Mouse (Mus musculus): ENCODE data around the gene Olfr190. TPM values are rescaled to one million over a fixed set of nuclear protein-coding genes. Genes with fewer than 3 reads are reported as not detected.
"Not testable (repeated sequence)": the region's sequence is repeated elsewhere in the genome, so short reads cannot be mapped to it uniquely, and the experiment has no call there.

Gene Olfr190
- not detected in 2 replicates for polyA plus RNA-seq (2015; fragmentation: Nextera tagmentation; extraction: Ambion mirVana)

GRCm38 (mm10) chr16:59077905-59078304 lies at the start of gene Olfr190:
Gene Olfr190 (minus strand): TSS chr16:59078005.
- no peak within 1 kb of the TSS for H3K27ac ChIP-seq
- H3K9ac ChIP-seq: no peak within 1 kb of the TSS
- H3K36me3 ChIP-seq: no peaks in the 10 kb centered on the region
- no peaks in the 10 kb centered on the region for H3K9me3 ChIP-seq (replicated peaks)
- WGBS: 82% methylated on average over 5 of the region's 5 CpGs
- no peak within 1 kb of the TSS for H3K4me2 ChIP-seq
- ATAC-seq (replicated peaks; ENCODE audit: low FRiP score): no peak
- no peak within 1 kb of the TSS for H3K4me3 ChIP-seq (replicated peaks)
- H3K27me3 ChIP-seq: no peaks in the 10 kb centered on the region
- no peaks in the 10 kb centered on the region for H3K4me1 ChIP-seq

GRCm38 (mm10) chr16:59120969-59121368 lies 43.2 kb upstream of the Olfr190 start, which contains the start of gene Olfr194:
Gene Olfr194 (minus strand): TSS chr16:59121069.
- 0 out of 2 replicates have a peak, but pooled peaks cover 2% of the 10 kb centered on the region for H3K9me3 ChIP-seq (replicated peaks)
- no peak for ATAC-seq (replicated peaks; ENCODE audit: low FRiP score)

GRCm38 (mm10) chr16:59111781-59112180 lies 34.0 kb upstream of the Olfr190 start, which contains the start of gene Olfr193:
Gene Olfr193 (minus strand): TSS chr16:59111881.
- ATAC-seq (replicated peaks; ENCODE audit: low FRiP score): no peak
- H3K27ac ChIP-seq: no peak within 1 kb of the TSS
- no peak within 1 kb of the TSS for H3K4me2 ChIP-seq
- no peak within 1 kb of the TSS for H3K9ac ChIP-seq
- H3K9me3 ChIP-seq (replicated peaks): 0 out of 2 replicates have a peak, but pooled peaks cover 2% of the 10 kb centered on the region
- H3K4me3 ChIP-seq (replicated peaks): no peak within 1 kb of the TSS
- no peaks in the 10 kb centered on the region for H3K36me3 ChIP-seq
- no peaks in the 10 kb centered on the region for H3K4me1 ChIP-seq
- WGBS: 86% methylated on average over 1 of the region's 1 CpGs
- H3K27me3 ChIP-seq: no peaks in the 10 kb centered on the region

More at GRCm38 (mm10) chr16:59120969-59121368, 43.2 kb upstream of the Olfr190 start, which contains the start of gene Olfr194:
- no peak within 1 kb of the TSS for H3K4me2 ChIP-seq
- no peaks in the 10 kb centered on the region for H3K36me3 ChIP-seq
- H3K27ac ChIP-seq: no peak within 1 kb of the TSS
- H3K4me1 ChIP-seq: no peaks in the 10 kb centered on the region
- H3K27me3 ChIP-seq: no peaks in the 10 kb centered on the region
- no peak within 1 kb of the TSS for H3K4me3 ChIP-seq (replicated peaks)
- H3K9ac ChIP-seq: no peak within 1 kb of the TSS

- 52% methylated on average over 5 of the region's 5 CpGs for WGBS
- not testable (repeated sequence) for H3K4me2 ChIP-seq; H3K9me3 ChIP-seq (replicated peaks); H3K9ac ChIP-seq; H3K36me3 ChIP-seq; H3K4me3 ChIP-seq (replicated peaks); H3K27ac ChIP-seq; ATAC-seq (replicated peaks; ENCODE audit: low FRiP score); H3K4me1 ChIP-seq; H3K27me3 ChIP-seq
Measured at GRCm38 (mm10) chr16:59108522-59108921, 30.7 kb upstream of the Olfr190 start.

GRCm38 (mm10) chr16:59105312-59105711 lies 27.5 kb upstream of the Olfr190 start:
- no peak overlapping the region for H3K27ac ChIP-seq
- H3K4me3 ChIP-seq (replicated peaks): no peak overlapping the region
- H3K4me2 ChIP-seq: no peak overlapping the region
- H3K9me3 ChIP-seq (replicated peaks): no peaks in the 10 kb centered on the region
- no peaks in the 10 kb centered on the region for H3K27me3 ChIP-seq
- H3K36me3 ChIP-seq: no peaks in the 10 kb centered on the region
- 79% methylated on average over 2 of the region's 2 CpGs for WGBS
- no peaks in the 10 kb centered on the region for H3K4me1 ChIP-seq
- no peak for ATAC-seq (replicated peaks; ENCODE audit: low FRiP score)
- no peak overlapping the region for H3K9ac ChIP-seq

- 52% methylated on average over 1 of the region's 1 CpGs for WGBS
- H3K4me1 ChIP-seq; H3K9me3 ChIP-seq (replicated peaks); H3K4me3 ChIP-seq (replicated peaks); H3K27ac ChIP-seq; H3K4me2 ChIP-seq; ATAC-seq (replicated peaks; ENCODE audit: low FRiP score); H3K27me3 ChIP-seq; H3K36me3 ChIP-seq; H3K9ac ChIP-seq: not testable (repeated sequence)
Measured at GRCm38 (mm10) chr16:59089722-59090121, 11.9 kb upstream of the Olfr190 start, which contains the start of gene Olfr191. Gene Olfr191 (minus strand): TSS chr16:59089822.

GRCm38 (mm10) chr16:59081113-59081512 lies 3.3 kb upstream of the Olfr190 start:
- not testable (repeated sequence) for H3K9me3 ChIP-seq (replicated peaks); H3K4me3 ChIP-seq (replicated peaks); H3K27me3 ChIP-seq; H3K4me1 ChIP-seq; H3K4me2 ChIP-seq; H3K36me3 ChIP-seq; H3K27ac ChIP-seq; ATAC-seq (replicated peaks; ENCODE audit: low FRiP score); H3K9ac ChIP-seq
- 76% methylated on average over 2 of the region's 2 CpGs for WGBS

GRCm38 (mm10) chr16:59073520-59073919 lies 4.3 kb downstream of the Olfr190 start:
- WGBS: 79% methylated on average over 1 of the region's 1 CpGs
- H3K4me2 ChIP-seq: no peak overlapping the region
- no peak overlapping the region for H3K27ac ChIP-seq
- H3K9me3 ChIP-seq (replicated peaks): no peaks in the 10 kb centered on the region
- H3K27me3 ChIP-seq: no peaks in the 10 kb centered on the region
- no peaks in the 10 kb centered on the region for H3K4me1 ChIP-seq
- H3K36me3 ChIP-seq: no peaks in the 10 kb centered on the region
- no peak overlapping the region for H3K4me3 ChIP-seq (replicated peaks)
- ATAC-seq (replicated peaks; ENCODE audit: low FRiP score): no peak
- no peak overlapping the region for H3K9ac ChIP-seq

- no peaks in the 10 kb centered on the region for H3K36me3 ChIP-seq
- ATAC-seq (replicated peaks; ENCODE audit: low FRiP score): no peak
- H3K4me2 ChIP-seq: no peak overlapping the region
Measured at GRCm38 (mm10) chr16:59071755-59072154, 6.0 kb downstream of the Olfr190 start.

GRCm38 (mm10) chr16:59062411-59062810 lies 15.4 kb downstream of the Olfr190 start:
- not testable (repeated sequence) for H3K4me1 ChIP-seq; H3K4me2 ChIP-seq; ATAC-seq (replicated peaks; ENCODE audit: low FRiP score); H3K9me3 ChIP-seq (replicated peaks); H3K27ac ChIP-seq; H3K4me3 ChIP-seq (replicated peaks); H3K9ac ChIP-seq; H3K36me3 ChIP-seq; H3K27me3 ChIP-seq
- WGBS: 68% methylated on average over 3 of the region's 3 CpGs

More at GRCm38 (mm10) chr16:59071755-59072154, 6.0 kb downstream of the Olfr190 start:
- Histone ChIP-seq H3K9me3 (replicated peaks) (no peaks in the 10 kb centered on the region), H3K4me3 (replicated peaks) (no peak overlapping the region), H3K27ac (no peak overlapping the region), H3K4me1 (no peaks in the 10 kb centered on the region), H3K9ac (no peak overlapping the region), H3K27me3 (no peaks in the 10 kb centered on the region)

GRCm38 (mm10) chr16:59049286-59049685 lies 28.5 kb downstream of the Olfr190 start:
- not testable (repeated sequence) for H3K9ac ChIP-seq; H3K9me3 ChIP-seq (replicated peaks); H3K27ac ChIP-seq; H3K36me3 ChIP-seq; H3K4me1 ChIP-seq; H3K27me3 ChIP-seq; ATAC-seq (replicated peaks; ENCODE audit: low FRiP score); H3K4me2 ChIP-seq; H3K4me3 ChIP-seq (replicated peaks)
- 90% methylated on average over 2 of the region's 2 CpGs for WGBS

- no peak overlapping the region for H3K27ac ChIP-seq
- H3K4me2 ChIP-seq: no peak overlapping the region
- no peak overlapping the region for H3K4me3 ChIP-seq (replicated peaks)
- no peaks in the 10 kb centered on the region for H3K4me1 ChIP-seq
- no peak overlapping the region for H3K9ac ChIP-seq
- 83% methylated on average over 1 of the region's 1 CpGs for WGBS
- H3K36me3 ChIP-seq: no peaks in the 10 kb centered on the region
- H3K27me3 ChIP-seq: no peaks in the 10 kb centered on the region
- no peaks in the 10 kb centered on the region for H3K9me3 ChIP-seq (replicated peaks)
- ATAC-seq (replicated peaks; ENCODE audit: low FRiP score): no peak
Measured at GRCm38 (mm10) chr16:59048860-59049259, 28.9 kb downstream of the Olfr190 start.

- no peaks in the 10 kb centered on the region for H3K27me3 ChIP-seq
- no peak overlapping the region for H3K9ac ChIP-seq
- 60% methylated on average over 4 of the region's 4 CpGs for WGBS
- H3K27ac ChIP-seq: no peak overlapping the region
- ATAC-seq (replicated peaks; ENCODE audit: low FRiP score): no peak
- no peak overlapping the region for H3K4me3 ChIP-seq (replicated peaks)
- H3K4me1 ChIP-seq: no peaks in the 10 kb centered on the region
- H3K9me3 ChIP-seq (replicated peaks): no peaks in the 10 kb centered on the region
- H3K36me3 ChIP-seq: no peaks in the 10 kb centered on the region
- H3K4me2 ChIP-seq: no peak overlapping the region
Measured at GRCm38 (mm10) chr16:59047579-59047978, 30.2 kb downstream of the Olfr190 start.
